Mouse (Mus musculus): ENCODE measurements around the gene Ism2.

GRCm38 (mm10) chr12:87267682-87268081, 31.8 kb downstream of the Ism2 start:
- TF ChIP-seq POLR2A (IDR thresholded peaks at IDR 0.05; ENCODE audit: low read depth, low read length): no peak
- no peak for TF ChIP-seq CTCF (IDR thresholded peaks at IDR 0.05; ENCODE audit: borderline replicate concordance, insufficient read depth, low read length)
